Mouse (Mus musculus): Measurements from ENCODE around the gene Bcl2.

DNA sequence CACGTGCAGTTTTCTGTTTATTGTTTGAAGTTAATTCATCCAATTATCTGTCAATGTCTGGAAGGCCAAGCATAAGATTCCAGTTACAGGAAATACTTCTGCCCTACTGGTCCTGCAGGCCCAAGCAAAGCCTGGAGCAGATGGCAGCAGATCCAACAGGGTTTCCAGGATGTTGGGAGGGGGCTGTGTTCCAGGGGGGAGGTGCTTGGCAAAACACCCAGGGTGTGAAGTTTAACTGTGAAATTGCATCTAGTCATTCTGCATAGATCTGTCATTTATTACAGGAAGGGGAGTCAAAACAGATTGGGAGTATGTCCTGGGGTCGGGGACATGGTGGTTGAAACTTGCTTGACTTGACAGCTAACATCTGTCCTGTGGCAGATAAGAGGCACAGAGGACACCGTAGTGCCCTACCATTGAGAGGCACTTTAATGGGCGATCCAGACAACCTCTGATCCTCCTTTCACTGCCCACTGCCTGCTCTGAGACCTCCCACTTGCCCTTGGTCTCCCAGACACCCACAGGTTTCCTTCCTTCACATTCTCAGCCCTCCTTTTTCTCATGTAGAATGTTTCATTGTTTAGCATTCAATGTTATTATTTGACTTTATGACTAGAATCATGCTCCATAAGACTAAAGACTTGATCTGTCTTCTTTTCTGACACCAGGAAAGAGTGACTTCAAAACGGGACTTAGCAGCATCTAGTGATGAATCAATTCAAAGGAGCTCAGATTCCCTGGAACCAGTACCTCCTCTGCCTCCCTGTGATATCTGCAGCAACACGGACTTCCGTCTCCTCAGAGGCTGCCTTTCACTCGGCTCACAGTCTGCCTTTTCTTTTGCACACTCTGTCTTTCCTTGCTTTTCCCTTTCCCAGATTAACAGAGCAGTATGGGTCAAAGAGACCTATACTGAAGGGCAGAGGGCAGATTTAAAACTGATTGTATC is 47.7 kb downstream of the Bcl2 start:
- TF ChIP-seq GATA2 (IDR thresholded peaks at IDR 0.05; ENCODE audit: borderline replicate concordance, low read depth, low read length) (no peak), CTCF (IDR thresholded peaks at IDR 0.05; ENCODE audit: low read depth, low read length) (no peak)

Measured in G1E (cell line).